32 mouse cellular contexts compared by ENCODE assay signal in the genomic region with DNA sequence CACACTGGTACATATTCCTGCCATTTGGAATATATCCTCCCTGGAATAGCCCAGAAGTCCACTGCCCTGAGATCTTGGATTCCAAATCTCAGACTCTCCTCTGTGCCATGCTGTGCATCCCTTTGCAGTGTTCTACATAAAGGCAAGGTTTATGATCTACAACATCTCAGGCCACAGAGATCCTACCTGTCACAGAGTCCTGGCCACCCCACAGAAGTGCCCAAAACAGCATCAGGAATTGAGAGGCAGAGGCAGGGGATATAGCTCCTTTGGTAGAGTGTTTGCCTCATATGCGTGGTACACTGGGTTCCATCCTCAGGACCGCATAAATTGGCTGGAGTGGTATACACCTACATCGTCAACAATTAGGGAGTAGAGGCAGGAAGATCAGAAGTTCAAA.
"Had no signal": no experiment of that assay in that cellular context is flagged by ENCODE, and none has a peak within 500 bp of the region (broad histone marks: within the 10 kb centered on the region; RNA-seq: fewer than 3 reads in every experiment).

No protein-coding gene starts in this region.

- H3K9me3 ChIP-seq: limb, embryonic 10.5 days; limb, embryonic 12.5 days; limb, embryonic 15.5 days; liver, embryonic 12.5 days; liver, embryonic 13.5 days; liver, embryonic 15.5 days; lung, embryonic 15.5 days; midbrain, embryonic 12.5 days; midbrain, embryonic 13.5 days; midbrain, embryonic 15.5 days had no signal

- H3K27me3 ChIP-seq: limb, embryonic 13.5 days; limb, embryonic 15.5 days; lung, embryonic 15.5 days; midbrain, embryonic 12.5 days; midbrain, embryonic 13.5 days; midbrain, embryonic 15.5 days; neural tube, embryonic 12.5 days had no signal

- DNase-seq: left cerebral cortex, postnatal 4 days; liver; liver, embryonic 13.5 days; liver, postnatal 0 days; lung, adult 18-20 months; lung, adult 2 months; lung, embryonic 14.5 days; lung, postnatal 10 days; lung, postnatal 14 days; lung, postnatal 36 days; lung, postnatal 4 days; midbrain, embryonic 14.5 days had no signal

- H3K4me3 ChIP-seq: limb, embryonic 10.5 days; limb, embryonic 12.5 days; limb, embryonic 13.5 days; limb, embryonic 15.5 days; liver, embryonic 12.5 days; liver, embryonic 13.5 days; liver, embryonic 15.5 days; lung, embryonic 15.5 days; megakaryocyte, embryonic 14.5 days; midbrain, embryonic 10.5 days; midbrain, embryonic 12.5 days; midbrain, embryonic 13.5 days; midbrain, embryonic 15.5 days; myocyte; neural tube, embryonic 12.5 days had no signal

- H3K36me3 ChIP-seq: limb, embryonic 10.5 days; limb, embryonic 12.5 days; limb, embryonic 13.5 days; limb, embryonic 15.5 days; liver, embryonic 12.5 days; liver, embryonic 13.5 days; liver, embryonic 15.5 days; lung, embryonic 15.5 days; midbrain, embryonic 10.5 days; midbrain, embryonic 12.5 days; midbrain, embryonic 13.5 days; midbrain, embryonic 15.5 days; neural tube, embryonic 12.5 days had no signal

- H3K4me2 ChIP-seq: limb, embryonic 12.5 days; limb, embryonic 13.5 days; limb, embryonic 15.5 days; liver, embryonic 11.5 days; liver, embryonic 12.5 days; liver, embryonic 13.5 days; liver, embryonic 15.5 days; lung, embryonic 14.5 days; lung, embryonic 15.5 days; midbrain, embryonic 11.5 days; midbrain, embryonic 12.5 days; midbrain, embryonic 13.5 days; midbrain, embryonic 15.5 days; neural tube, embryonic 12.5 days had no signal

- H3K9ac ChIP-seq: limb, embryonic 12.5 days; limb, embryonic 13.5 days; limb, embryonic 15.5 days; liver, embryonic 12.5 days; liver, embryonic 13.5 days; liver, embryonic 14.5 days; liver, embryonic 15.5 days; liver, postnatal 0 days; lung, embryonic 14.5 days; lung, embryonic 15.5 days; midbrain, embryonic 12.5 days; midbrain, embryonic 13.5 days; midbrain, embryonic 15.5 days; neural tube, embryonic 12.5 days had no signal

- H3K27ac ChIP-seq: limb, embryonic 10.5 days; limb, embryonic 12.5 days; limb, embryonic 13.5 days; limb, embryonic 15.5 days; liver, embryonic 12.5 days; liver, embryonic 13.5 days; liver, embryonic 14.5 days; liver, embryonic 15.5 days; lung, embryonic 15.5 days; macrophage; midbrain, embryonic 10.5 days; midbrain, embryonic 12.5 days; midbrain, embryonic 13.5 days; midbrain, embryonic 15.5 days; neural tube, embryonic 12.5 days had no signal

- H3K4me1 ChIP-seq: limb, embryonic 10.5 days; limb, embryonic 12.5 days; limb, embryonic 13.5 days; limb, embryonic 15.5 days; liver, embryonic 12.5 days; liver, embryonic 13.5 days; liver, embryonic 15.5 days; lung, embryonic 15.5 days; megakaryocyte, embryonic 14.5 days; midbrain, embryonic 10.5 days; midbrain, embryonic 12.5 days; midbrain, embryonic 13.5 days; midbrain, embryonic 15.5 days; neural tube, embryonic 12.5 days had no signal

- ATAC-seq: liver, embryonic 12.5 days; liver, postnatal 0 days; lung, postnatal 0 days; midbrain, embryonic 13.5 days; midbrain, embryonic 15.5 days; midbrain, embryonic 16.5 days had no signal
